Mouse (Mus musculus) lung, embryonic 14.5 days (tissue): ENCODE data around the gene Scoc. TPM values are rescaled to one million over a fixed set of nuclear protein-coding genes. Genes with fewer than 3 reads are reported as not detected.

Experiments used
- ATAC-seq: fragments of 200-750 bp; cut with Nextera tagmentation; 2 replicates; pipeline ENCODE4 v1.8.0; 2017; ENCODE audit warnings: mild to moderate bottlenecking, moderate TSS enrichment, moderate library complexity; ENCODE audit not compliant: insufficient read depth
- DNase-seq: peaks from one replicate; pipeline ENCODE4 v3.0.0-alpha.2; 2015
- H3K27ac ChIP-seq: fragments of 300-500 bp; sonication (generic); 2 replicates; pipeline ENCODE4 v1.5.1; 2014; ENCODE audit warnings: low read depth, mild to moderate bottlenecking, moderate library complexity
- H3K27me3 ChIP-seq: fragments of 300-500 bp; sonication (generic); 2 replicates; pipeline ENCODE4 v1.6.1; 2014; ENCODE audit warnings: low read length, control low read depth; ENCODE audit not compliant: insufficient read depth
- H3K36me3 ChIP-seq: fragments of 300-500 bp; sonication (generic); 2 replicates; pipeline ENCODE4 v1.6.1; 2014; ENCODE audit warnings: control low read depth; ENCODE audit not compliant: insufficient read depth
- H3K4me1 ChIP-seq: fragments of 300-500 bp; sonication (generic); 2 replicates; pipeline ENCODE4 v1.6.1; 2014; ENCODE audit warnings: antibody characterized with exemption, control low read depth; ENCODE audit not compliant: insufficient read depth
- H3K4me2 ChIP-seq: fragments of 300-500 bp; sonication (generic); 2 replicates; pipeline ENCODE4 v1.6.1; 2014; ENCODE audit warnings: mild to moderate bottlenecking
- H3K4me3 ChIP-seq: fragments of 300-500 bp; sonication (generic); 2 replicates; pipeline ENCODE4 v1.5.1; 2014; ENCODE audit warnings: low read depth, low read length
- H3K9ac ChIP-seq: fragments of 300-500 bp; sonication (generic); 2 replicates; pipeline ENCODE4 v1.6.1; 2014
- H3K9me3 ChIP-seq: fragments of 300-500 bp; sonication (generic); 2 replicates; pipeline ENCODE4 v1.6.1; 2016; ENCODE audit warnings: low read depth, low read length, control low read depth
- CTCF ChIP-seq: IDR thresholded peaks from 2 replicates; pipeline ENCODE4 v1.5.1; 2016; ENCODE audit warnings: antibody characterized with exemption, low read depth
- WGBS: fragments of 180-500 bp; shearing (Covaris S2); extraction: QIAGEN DNeasy Blood & Tissue Kit; methylation state at CpG from one replicate; pipeline ENCODE4 v1.1.7; 2014; 5-methylcytosine and 5-hydroxymethylcytosine counted together
- polyA plus RNA-seq: library from polyadenylated mRNA; unstranded; fragments of >200 nt; fragmentation: Nextera tagmentation; extraction: Ambion mirVana; gene quantifications from 2 replicates; pipeline ENCODE4 v1.2.1, GENCODE M21; 2014

Gene Scoc
- polyA plus RNA-seq, 1 experiment from 2014 or later, result 115 TPM

DNA sequence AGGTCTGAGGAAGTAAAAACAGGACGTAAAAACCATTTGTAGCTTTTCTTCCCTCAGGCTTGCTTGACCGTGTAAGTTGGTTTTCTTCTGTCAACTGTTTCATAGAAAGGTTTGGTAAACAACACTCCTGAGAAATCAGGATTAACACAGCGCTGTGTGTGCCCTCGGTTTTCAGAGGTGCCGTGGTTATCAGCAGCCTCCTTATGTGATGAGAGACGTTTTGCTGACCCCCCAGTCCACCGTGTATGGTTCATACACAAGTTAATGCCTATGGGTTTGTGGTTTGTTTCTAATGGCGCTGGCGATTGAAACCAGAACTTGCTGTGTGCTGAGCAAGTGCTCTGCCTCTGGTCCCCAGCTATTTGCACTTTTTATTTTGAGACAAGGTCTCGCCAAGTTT lies 52.6 kb downstream of the Scoc start:
- no peak overlapping the region for H3K4me3 ChIP-seq
- no peak overlapping the region for H3K4me2 ChIP-seq
- ATAC-seq (no peak), DNase-seq (no peak)
- TF ChIP-seq CTCF, result no peak
- WGBS, result 46% methylated on average over 10 of the region's 10 CpGs
- H3K9ac ChIP-seq, result no peak overlapping the region
- no peaks in the 10 kb centered on the region for H3K4me1 ChIP-seq
- no peaks in the 10 kb centered on the region for H3K9me3 ChIP-seq
- H3K36me3 ChIP-seq, result no peaks in the 10 kb centered on the region
- no peaks in the 10 kb centered on the region for H3K27me3 ChIP-seq
- no peak overlapping the region for H3K27ac ChIP-seq

DNA sequence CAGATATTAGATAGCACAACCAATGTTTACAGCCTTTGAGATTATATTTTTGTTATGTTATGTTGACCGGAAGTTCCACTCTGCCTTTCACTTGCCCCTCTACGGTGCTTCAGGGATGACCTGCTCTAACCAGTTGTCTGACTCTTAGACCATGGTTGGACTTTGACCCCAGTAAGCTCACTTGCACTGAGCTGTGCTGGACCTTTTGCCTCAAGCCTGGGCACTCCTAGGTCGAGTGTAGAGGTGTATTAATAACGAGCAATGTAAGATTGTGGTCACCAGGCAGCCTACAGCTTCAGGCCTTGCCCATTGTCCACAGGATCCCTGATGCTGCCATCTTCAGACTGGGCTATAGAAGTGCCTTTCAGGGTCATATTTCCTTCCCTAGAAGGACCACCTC lies 60.5 kb downstream of the Scoc start:
- Histone ChIP-seq H3K4me3 (no peak overlapping the region), H3K27ac (no peak overlapping the region), H3K36me3 (no peaks in the 10 kb centered on the region), H3K9me3 (no peaks in the 10 kb centered on the region), H3K4me2 (no peak overlapping the region), H3K9ac (no peak overlapping the region), H3K27me3 (no peaks in the 10 kb centered on the region), H3K4me1 (no peaks in the 10 kb centered on the region)
- no peak for DNase-seq
- no peak for ATAC-seq
- 64% methylated on average over 4 of the region's 4 CpGs for WGBS
- no peak for TF ChIP-seq CTCF

DNA sequence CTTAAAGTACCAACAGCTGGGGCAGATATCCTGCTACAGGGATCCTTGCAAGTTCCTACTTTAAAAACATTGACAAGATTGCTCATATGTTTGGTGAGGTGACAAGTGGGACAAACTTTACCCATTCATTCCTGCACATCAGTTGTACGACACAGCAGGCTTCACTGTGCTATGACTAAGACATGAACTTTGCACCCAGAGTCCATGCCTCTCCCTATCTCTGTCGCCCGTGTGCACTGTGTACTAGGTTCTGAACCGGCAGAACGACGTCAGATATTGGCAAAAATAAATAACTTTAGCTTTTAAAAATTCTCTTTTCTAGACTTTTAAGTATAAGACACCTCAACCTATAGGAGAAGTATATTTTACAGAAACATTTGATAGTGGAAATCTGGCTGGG lies 61.5 kb downstream of the Scoc start:
- TF ChIP-seq CTCF, result no peak
- Histone ChIP-seq H3K9me3 (no peaks in the 10 kb centered on the region), H3K27me3 (no peaks in the 10 kb centered on the region), H3K4me2 (no peak overlapping the region), H3K36me3 (no peaks in the 10 kb centered on the region), H3K27ac (no peak overlapping the region), H3K9ac (no peak overlapping the region), H3K4me3 (no peak overlapping the region), H3K4me1 (no peaks in the 10 kb centered on the region)
- no peak for DNase-seq
- WGBS, result 77% methylated on average over 6 of the region's 6 CpGs
- ATAC-seq, result no peak

DNA sequence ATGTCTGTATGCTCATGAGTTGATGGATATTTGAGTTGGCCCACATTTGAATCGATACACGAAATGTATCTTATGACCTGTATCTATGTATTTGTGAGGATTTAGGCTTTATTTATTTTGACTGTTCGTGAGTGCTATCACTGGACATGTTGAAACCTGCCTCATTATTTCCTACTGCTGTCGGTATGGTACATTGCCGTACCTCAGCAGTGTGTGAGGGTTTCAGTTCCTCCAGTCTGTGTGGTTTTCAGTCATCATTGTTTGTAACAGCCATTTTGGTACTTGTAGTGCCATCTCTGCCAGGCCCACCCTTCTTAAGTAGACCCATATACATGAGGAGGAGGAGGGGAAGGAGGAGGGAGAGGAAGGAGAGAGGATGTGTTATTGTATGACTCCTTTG lies 63.9 kb downstream of the Scoc start:
- H3K9me3 ChIP-seq, result no peaks in the 10 kb centered on the region
- ATAC-seq (no peak), DNase-seq (no peak)
- no peak overlapping the region for H3K4me2 ChIP-seq
- H3K27me3 ChIP-seq, result peaks cover 19% of the 10 kb centered on the region
- H3K9ac ChIP-seq, result no peak overlapping the region
- 86% methylated on average over 5 of the region's 5 CpGs for WGBS
- no peaks in the 10 kb centered on the region for H3K36me3 ChIP-seq
- no peak for TF ChIP-seq CTCF
- no peaks in the 10 kb centered on the region for H3K4me1 ChIP-seq
- no peak overlapping the region for H3K27ac ChIP-seq
- no peak overlapping the region for H3K4me3 ChIP-seq

DNA sequence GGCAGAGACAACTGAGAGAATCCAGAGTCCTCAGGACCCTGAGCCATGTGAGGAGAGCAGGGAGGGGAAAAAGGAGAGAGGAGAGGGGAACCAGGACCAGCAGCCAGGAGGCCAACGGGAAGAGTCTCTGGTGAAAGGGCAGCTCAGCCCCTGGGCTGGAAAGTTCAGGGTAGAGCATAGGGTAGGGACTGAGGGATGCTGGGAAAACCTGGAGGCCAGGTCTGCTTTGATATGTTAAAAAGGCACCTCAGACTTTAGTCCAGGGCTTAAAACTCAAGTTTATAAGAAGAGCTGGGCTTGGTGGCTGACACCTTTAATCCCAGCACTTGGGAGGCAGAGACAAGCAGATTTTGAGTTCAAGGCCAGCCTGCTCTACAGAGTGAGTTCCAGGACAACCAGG lies 65.7 kb downstream of the Scoc start:
- Histone ChIP-seq H3K4me2 (no peak overlapping the region), H3K27me3 (peaks cover 29% of the 10 kb centered on the region), H3K4me3 (no peak overlapping the region), H3K9ac (no peak overlapping the region), H3K27ac (no peak overlapping the region), H3K36me3 (no peaks in the 10 kb centered on the region), H3K4me1 (no peaks in the 10 kb centered on the region), H3K9me3 (no peaks in the 10 kb centered on the region)
- TF ChIP-seq CTCF, result no peak
- no peak for DNase-seq
- ATAC-seq, result no peak
- WGBS, result 65% methylated on average over 1 of the region's 1 CpGs

DNA sequence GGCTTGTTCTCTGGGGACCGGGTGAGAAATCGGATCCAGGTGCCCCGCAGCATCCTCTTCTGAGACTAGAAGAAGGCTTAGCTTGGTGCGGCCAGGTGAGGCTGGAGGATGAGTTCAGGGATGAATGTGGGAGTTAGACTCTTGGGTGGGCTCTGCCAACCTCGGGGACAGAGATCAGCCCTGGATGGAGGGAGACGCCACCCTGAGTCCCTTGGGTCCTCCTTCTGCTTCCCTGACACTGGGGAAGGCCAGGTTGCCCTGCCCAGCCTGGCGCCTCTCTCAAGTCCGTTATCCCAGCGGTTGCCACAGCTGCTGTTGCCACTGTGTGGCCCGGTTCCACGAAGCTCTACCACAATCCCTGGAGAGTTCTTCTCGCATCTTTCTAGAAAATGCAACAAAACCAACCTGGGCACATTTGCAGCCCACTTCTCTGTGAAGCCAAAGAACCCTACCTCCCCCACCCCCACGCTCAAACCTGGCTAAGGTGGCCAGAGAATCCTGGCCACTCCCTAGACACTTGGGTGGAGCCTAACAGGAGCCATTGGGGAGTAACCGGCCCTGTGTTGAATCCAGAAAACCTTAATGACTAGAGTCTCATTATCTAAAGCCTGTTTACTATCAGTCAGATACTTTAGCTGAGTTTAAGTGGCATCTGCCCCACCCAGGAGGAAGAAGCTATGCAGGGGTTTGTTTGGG lies 68.0 kb downstream of the Scoc start:
- Histone ChIP-seq H3K9ac (peak overlapping the region; percentile 29; the same call in 1 of the 2 replicates), H3K4me1 (no peaks in the 10 kb centered on the region), H3K27me3 (peaks cover 29% of the 10 kb centered on the region), H3K4me2 (peak overlapping the region; percentile 71), H3K4me3 (peak overlapping the region; percentile 40), H3K36me3 (no peaks in the 10 kb centered on the region), H3K9me3 (no peaks in the 10 kb centered on the region), H3K27ac (no peak overlapping the region)
- TF ChIP-seq CTCF, result no peak
- DNase-seq (no peak), ATAC-seq (no peak; the same call in 1 of the 2 replicates)
- 7% methylated on average over 14 of the region's 14 CpGs for WGBS

DNA sequence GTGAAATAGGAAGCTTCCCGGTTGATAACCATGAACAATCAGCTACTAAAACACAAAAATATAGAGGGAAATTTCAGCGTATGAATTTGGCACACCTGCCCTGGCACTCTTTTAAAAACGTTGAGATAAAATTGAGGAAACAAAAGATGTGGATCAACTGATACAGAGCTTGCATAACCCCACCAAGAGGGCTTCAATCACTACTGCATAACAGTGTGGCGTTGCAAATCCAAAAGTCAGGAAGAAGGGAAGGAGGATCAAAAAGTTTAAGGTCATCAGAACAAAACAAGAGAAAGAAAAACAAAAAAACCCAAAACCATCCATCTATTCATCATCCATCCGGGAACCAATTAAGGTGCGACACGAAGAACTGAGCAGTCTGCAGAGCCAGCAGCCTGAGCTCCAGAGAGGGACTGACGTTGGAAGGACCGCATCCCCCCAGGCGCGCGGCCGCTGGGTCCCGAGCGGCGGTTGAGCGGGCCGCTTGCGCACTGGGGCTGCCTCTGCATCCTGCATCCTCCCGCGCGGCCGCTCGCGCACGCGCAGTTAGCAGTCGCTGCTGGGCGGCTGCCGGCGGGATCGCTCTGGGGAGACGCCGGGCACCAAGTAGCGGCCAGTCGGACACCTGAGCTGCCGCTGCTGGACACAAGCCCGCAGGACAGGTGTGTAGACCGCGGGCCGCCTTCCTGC lies 68.7 kb downstream of the Scoc start, which contains the start of gene Clgn:
Clgn (plus strand) TSS at position 552 of the 690 bp plus-strand sequence.
- DNase-seq (peak; percentile 86), ATAC-seq (peak; percentile 81)
- Histone ChIP-seq H3K4me2 (peak within 1 kb of the TSS; percentile 71), H3K9ac (peak within 1 kb of the TSS; percentile 29; the same call in 1 of the 2 replicates), H3K4me1 (no peaks in the 10 kb centered on the region), H3K27me3 (peaks cover 29% of the 10 kb centered on the region), H3K9me3 (no peaks in the 10 kb centered on the region), H3K27ac (no peak within 1 kb of the TSS), H3K36me3 (no peaks in the 10 kb centered on the region), H3K4me3 (peak within 1 kb of the TSS; percentile 40)
- WGBS, result 4% methylated on average over 41 of the region's 41 CpGs
- no peak for TF ChIP-seq CTCF
